Mouse (Mus musculus): Measurements from ENCODE around the gene Lrrn2. TPM values are rescaled to one million over a fixed set of nuclear protein-coding genes. Genes with fewer than 3 reads are reported as not detected.

The Lrrn2 gene
- polyA plus RNA-seq, 1 experiment from 2014 or later: 2.4 TPM

DNA sequence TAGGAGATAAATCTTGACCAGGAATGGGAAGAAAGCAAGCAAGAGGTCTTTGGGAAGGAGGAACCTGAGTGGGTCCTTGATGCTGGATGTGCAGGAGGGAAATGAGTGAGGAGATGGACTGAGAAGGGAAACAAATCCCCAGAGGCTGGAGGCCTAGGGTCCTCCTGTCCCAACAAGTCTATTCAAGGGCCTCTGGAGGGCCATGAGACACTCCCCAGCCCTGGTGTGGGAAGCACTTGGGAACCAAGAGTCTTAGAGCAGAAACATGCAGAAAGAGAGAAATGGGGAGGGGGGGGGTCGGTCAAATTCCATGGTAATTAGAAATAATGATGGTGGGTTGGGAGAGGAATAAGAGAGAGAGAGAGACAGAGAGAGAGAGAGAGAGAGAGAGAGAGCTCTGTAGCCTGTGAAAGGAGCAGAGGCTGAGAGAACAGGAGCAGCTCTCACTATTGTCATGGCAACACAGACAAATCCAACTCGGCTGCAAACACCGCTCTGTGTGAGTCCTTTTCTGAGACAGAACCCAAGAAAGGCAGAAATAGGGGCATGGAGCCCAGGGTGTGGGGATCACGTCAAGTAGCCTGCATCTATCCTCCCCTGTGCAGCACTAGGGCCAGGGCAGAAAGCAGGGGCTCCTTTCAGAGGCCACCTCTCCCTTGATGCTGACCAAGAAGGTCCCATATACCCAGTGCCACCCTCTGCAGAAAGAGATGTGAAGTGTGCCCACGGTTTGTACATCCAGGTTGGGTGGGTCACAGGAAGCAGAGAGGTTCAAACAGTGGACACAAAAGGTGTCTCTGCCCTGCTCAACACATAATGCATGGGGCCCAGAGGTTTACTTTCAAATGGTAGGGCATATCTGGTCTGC lies 21.3 kb upstream of the Lrrn2 start:
- Histone ChIP-seq H3K36me3 (no peaks in the 10 kb centered on the region), H3K9me3 (replicated peaks) (no peaks in the 10 kb centered on the region), H3K4me3 (no peak overlapping the region), H3K4me1 (no peaks in the 10 kb centered on the region), H3K27me3 (ENCODE audit: low read depth, poor library complexity, severe bottlenecking) (peaks cover 18% of the 10 kb centered on the region; the same call in 1 of the 2 replicates), H3K27ac (no peak overlapping the region)
- 69% methylated on average over 5 of the region's 5 CpGs for WGBS
- DNase-seq (ENCODE audit: low spot score): no peak

DNA sequence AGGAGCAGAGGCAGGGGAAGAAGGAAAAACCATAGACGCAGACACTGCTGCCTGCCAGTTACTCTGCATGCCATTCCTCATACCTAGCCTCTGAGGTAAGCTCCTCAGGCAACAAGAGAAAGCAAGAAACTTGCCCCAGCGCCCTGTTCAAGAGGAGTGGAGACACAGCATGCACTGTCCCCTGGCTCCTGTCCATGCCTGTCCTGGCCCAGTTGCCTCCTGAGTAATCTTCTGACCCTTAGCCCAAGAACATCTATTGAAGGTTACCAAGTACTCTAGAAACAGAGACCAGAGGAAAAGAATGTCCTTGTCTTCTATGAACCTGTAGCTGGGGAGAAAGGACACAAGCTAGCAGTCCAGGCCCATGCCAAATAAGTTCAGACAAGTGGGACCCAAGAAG lies 15.9 kb upstream of the Lrrn2 start:
- no peak overlapping the region for H3K4me3 ChIP-seq
- WGBS: 80% methylated on average over 2 of the region's 2 CpGs
- H3K9me3 ChIP-seq (replicated peaks): no peaks in the 10 kb centered on the region
- H3K36me3 ChIP-seq: no peaks in the 10 kb centered on the region
- 0 out of 2 replicates have a peak, but pooled peaks cover 4% of the 10 kb centered on the region for H3K4me1 ChIP-seq
- peaks cover 14% of the 10 kb centered on the region; the same call in 1 of the 2 replicates for H3K27me3 ChIP-seq (ENCODE audit: low read depth, poor library complexity, severe bottlenecking)
- no peak for DNase-seq (ENCODE audit: low spot score)
- H3K27ac ChIP-seq: no peak overlapping the region

DNA sequence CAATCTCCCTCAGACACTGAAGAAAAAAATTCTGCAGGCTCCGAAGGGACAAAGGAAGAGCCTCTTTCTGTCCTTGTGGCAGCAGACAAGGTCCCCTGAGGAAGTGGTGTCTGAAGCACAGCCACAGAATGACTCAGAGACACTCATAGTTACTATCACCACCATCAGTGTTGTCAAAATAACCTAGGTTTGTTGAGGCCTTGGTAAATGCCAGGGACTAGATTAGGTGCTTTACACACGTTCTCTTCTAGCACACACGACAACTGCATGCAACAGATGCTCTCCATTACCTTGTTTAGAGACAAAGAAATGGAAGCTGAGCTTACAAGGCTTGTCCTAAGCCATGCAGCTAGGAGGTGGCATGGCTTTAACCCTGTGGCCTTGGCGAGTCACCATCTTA lies 14.5 kb upstream of the Lrrn2 start:
- WGBS: 88% methylated on average over 4 of the region's 4 CpGs
- 0 out of 2 replicates have a peak, but pooled peaks cover 4% of the 10 kb centered on the region for H3K4me1 ChIP-seq
- no peaks in the 10 kb centered on the region for H3K36me3 ChIP-seq
- H3K4me3 ChIP-seq: no peak overlapping the region
- peaks cover 21% of the 10 kb centered on the region; the same call in 1 of the 2 replicates for H3K27me3 ChIP-seq (ENCODE audit: low read depth, poor library complexity, severe bottlenecking)
- H3K27ac ChIP-seq: no peak overlapping the region
- DNase-seq (ENCODE audit: low spot score): no peak
- no peaks in the 10 kb centered on the region for H3K9me3 ChIP-seq (replicated peaks)

DNA sequence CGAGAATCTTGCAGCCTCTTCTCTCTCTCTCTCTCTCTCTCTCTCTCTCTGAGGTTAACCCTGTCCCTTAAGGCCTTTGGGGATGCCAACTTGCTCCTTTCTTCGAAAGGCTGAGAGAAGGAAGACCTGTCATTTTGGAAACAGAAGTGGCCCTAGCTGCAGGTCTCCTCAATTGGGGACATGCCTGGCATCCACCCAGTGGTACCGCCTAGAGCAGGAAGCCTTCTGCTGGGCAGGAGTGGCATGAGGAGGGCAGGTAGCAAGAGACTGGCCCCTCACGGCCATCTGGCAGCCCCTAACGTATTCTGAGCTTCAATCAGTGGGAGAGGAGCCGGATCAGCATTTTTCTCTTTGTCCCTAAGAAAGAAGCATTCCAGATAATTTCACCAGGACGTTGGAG lies 9.7 kb upstream of the Lrrn2 start:
- H3K27me3 ChIP-seq (ENCODE audit: low read depth, poor library complexity, severe bottlenecking): peaks cover 50% of the 10 kb centered on the region
- no peaks in the 10 kb centered on the region for H3K36me3 ChIP-seq
- no peaks in the 10 kb centered on the region for H3K9me3 ChIP-seq (replicated peaks)
- 75% methylated on average over 7 of the region's 7 CpGs for WGBS
- H3K4me1 ChIP-seq: 0 out of 2 replicates have a peak, but pooled peaks cover 4% of the 10 kb centered on the region
- no peak for DNase-seq (ENCODE audit: low spot score)
- no peak overlapping the region for H3K4me3 ChIP-seq
- H3K27ac ChIP-seq: no peak overlapping the region

DNA sequence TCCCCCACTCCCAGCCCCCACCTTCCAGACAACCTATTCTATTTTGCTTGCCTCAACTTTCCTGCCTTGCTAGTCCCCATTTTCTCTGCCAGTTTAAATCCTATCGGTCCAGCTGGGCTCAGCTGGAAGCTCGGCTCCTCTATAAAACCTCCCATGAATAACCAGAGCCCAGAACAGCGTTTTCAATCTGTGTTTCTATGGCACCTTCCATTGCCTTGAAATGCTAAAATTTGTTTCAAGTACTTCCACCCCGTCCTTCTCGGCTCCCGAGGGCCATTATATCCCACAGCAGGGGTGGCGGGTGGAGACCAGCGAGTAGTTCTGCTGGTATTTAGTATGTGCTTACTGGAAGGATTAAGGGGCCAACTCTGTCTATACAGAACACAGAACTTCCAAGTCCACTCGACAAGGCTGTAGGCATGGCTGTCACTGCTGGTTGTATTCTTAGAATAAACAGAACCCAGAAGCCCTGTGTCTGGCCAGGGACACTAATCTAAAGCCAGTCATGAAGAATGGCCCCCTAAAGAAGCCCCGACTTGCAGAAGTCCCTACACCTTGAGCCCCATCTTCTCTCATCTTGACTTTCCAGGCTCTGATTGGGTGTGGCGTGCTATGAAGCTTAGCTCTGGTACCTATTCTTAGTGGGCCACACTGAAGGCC lies 992 bp upstream of the Lrrn2 start:
- Histone ChIP-seq H3K4me1 (peaks cover 33% of the 10 kb centered on the region), H3K4me3 (peak overlapping the region; percentile 71; the same call in 1 of the 2 replicates), H3K9me3 (replicated peaks) (no peaks in the 10 kb centered on the region), H3K27me3 (ENCODE audit: low read depth, poor library complexity, severe bottlenecking) (peaks cover 98% of the 10 kb centered on the region), H3K27ac (no peak overlapping the region), H3K36me3 (no peaks in the 10 kb centered on the region)
- 17% methylated on average over 11 of the region's 11 CpGs for WGBS
- DNase-seq (ENCODE audit: low spot score): no peak

DNA sequence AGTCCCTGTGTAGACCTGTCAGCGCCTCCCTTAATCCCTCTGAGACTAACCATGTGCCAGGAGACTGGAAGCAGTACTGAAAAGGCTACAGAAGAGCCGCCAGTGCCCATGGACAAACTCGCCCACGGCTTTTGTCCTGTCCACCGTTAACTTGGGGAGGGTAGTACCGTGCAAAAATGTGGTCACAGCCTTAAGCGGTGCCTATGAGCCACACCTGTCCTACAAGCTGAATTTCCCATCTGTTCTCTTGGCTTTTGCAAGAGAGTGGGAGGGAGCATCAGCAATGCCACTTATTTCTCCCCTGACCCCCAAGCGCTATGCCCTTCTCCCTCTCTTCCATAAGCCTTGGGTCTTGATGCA lies 292 bp upstream of the Lrrn2 start:
- 6% methylated on average over 8 of the region's 8 CpGs for WGBS
- H3K27ac ChIP-seq: no peak overlapping the region; the same call in 1 of the 2 replicates
- peaks cover 33% of the 10 kb centered on the region for H3K4me1 ChIP-seq
- H3K9me3 ChIP-seq (replicated peaks): no peaks in the 10 kb centered on the region
- H3K4me3 ChIP-seq: peak overlapping the region; percentile 71
- no peaks in the 10 kb centered on the region for H3K36me3 ChIP-seq
- peaks cover 99% of the 10 kb centered on the region for H3K27me3 ChIP-seq (ENCODE audit: low read depth, poor library complexity, severe bottlenecking)
- peak; percentile 35 for DNase-seq (ENCODE audit: low spot score)

DNA sequence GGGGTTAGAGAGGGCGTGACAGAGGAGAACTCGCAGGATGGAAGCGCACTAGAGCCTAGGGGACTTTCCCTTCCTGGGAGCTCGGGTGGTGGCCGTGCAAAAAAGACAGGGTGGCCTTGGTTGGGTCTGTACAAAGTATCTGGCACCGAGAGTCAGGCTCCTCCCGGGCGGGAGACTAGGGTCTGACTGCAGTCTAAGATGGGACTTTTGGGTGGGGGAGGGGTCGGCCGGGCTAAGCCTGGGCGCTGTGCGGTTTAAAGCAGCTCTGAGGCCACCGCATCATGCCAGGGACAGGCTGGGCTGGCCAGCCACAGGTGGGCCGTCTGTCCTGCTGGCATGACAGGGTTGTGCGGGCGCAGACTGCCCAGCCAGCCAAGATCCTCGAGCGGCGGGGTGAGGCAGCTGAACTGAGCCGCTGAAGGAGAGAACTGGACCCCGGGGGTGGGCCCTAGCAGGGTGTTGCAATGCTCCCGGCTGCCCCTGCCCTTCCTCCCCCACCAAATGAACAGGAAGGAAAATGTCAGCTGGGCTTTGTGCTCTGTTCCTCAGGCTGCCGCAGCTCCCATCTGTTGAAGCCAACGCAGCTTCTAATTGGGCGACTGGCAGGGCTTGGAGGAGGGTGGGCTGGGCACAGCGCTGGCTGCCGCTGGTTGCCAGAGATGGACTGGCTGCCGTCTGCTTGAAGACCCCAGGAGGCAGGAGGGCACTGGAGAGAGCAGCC lies 1.1 kb downstream of the Lrrn2 start:
- Histone ChIP-seq H3K27ac (peak overlapping the region; percentile 73), H3K9me3 (replicated peaks) (no peaks in the 10 kb centered on the region), H3K27me3 (ENCODE audit: low read depth, poor library complexity, severe bottlenecking) (peaks cover 99% of the 10 kb centered on the region), H3K36me3 (no peaks in the 10 kb centered on the region), H3K4me3 (peak overlapping the region; percentile 71), H3K4me1 (peaks cover 39% of the 10 kb centered on the region)
- DNase-seq (ENCODE audit: low spot score): peak; percentile 52
- under 1% methylated on average over 28 of the region's 28 CpGs for WGBS

DNA sequence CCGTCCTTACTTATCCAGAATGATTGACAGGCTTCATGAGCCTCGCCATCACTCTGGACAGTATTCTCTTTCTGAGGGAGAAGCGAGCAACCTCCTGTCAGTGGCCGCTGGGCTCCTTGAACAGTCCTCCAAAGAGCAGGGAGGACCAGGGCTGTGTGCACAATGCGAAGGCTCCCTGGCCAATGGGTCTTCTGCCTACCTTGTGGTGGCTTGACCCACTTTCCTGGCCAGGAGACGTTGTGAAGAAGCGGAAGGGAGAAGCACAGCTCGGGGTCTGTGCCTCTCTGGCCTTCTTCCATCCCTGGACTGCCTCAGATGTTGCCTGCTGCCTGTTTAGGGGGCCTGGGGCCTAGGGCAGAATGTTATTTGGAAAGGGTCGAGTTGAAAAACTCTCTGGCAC lies 1.8 kb downstream of the Lrrn2 start:
- Histone ChIP-seq H3K27ac (0 out of 2 replicates have a peak overlapping the region, but pooled peaks have one; percentile 73), H3K4me1 (peaks cover 41% of the 10 kb centered on the region), H3K4me3 (peak overlapping the region; percentile 71), H3K9me3 (replicated peaks) (no peaks in the 10 kb centered on the region), H3K36me3 (no peaks in the 10 kb centered on the region), H3K27me3 (ENCODE audit: low read depth, poor library complexity, severe bottlenecking) (peaks cover 99% of the 10 kb centered on the region)
- no peak for DNase-seq (ENCODE audit: low spot score)
- 33% methylated on average over 9 of the region's 9 CpGs for WGBS

DNA sequence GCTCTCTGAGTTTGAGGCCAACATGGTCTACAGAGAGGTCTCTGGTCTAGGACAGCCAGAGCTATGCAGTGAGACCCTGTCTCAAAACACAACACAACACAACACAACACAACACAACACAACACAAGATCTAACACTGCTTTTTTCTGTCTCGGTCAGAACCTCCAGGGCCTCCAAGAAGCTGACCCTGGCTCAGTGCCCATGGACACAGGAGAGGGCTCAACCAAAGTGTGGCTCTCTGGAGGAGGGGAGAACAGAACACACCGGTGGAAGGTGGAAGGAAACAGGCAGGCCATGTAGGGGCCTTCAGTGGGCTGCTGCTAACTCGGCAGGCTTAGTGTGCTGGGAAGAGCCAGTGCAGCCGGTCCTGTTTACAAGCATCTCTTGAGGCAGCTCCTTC lies 5.6 kb downstream of the Lrrn2 start:
- Histone ChIP-seq H3K36me3 (no peaks in the 10 kb centered on the region), H3K4me3 (no peak overlapping the region), H3K27me3 (ENCODE audit: low read depth, poor library complexity, severe bottlenecking) (peaks cover 95% of the 10 kb centered on the region), H3K9me3 (replicated peaks) (no peaks in the 10 kb centered on the region), H3K4me1 (peaks cover 31% of the 10 kb centered on the region), H3K27ac (no peak overlapping the region)
- DNase-seq (ENCODE audit: low spot score): no peak
- 35% methylated on average over 4 of the region's 4 CpGs for WGBS

DNA sequence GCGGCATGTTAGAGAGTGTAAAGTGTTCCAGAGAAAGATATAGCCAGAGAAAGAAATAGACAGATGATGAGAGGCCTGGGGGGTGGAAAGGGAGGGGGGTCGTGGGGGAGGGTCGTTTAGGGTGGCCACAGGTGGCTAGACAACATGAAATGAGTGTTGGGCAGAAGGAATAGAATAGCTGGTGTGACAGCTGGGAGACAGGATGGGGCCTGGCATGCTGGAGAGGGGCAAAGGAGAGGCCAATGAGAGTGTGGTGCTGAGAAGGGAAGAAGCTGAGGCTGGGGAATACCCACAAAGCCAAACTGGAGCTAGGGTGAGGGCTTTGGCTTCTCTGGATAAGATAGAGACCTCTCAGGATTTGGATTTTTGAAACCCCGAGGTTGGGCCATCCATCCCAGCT lies 6.6 kb downstream of the Lrrn2 start:
- Histone ChIP-seq H3K4me3 (no peak overlapping the region), H3K27me3 (ENCODE audit: low read depth, poor library complexity, severe bottlenecking) (peaks cover 86% of the 10 kb centered on the region), H3K36me3 (no peaks in the 10 kb centered on the region), H3K27ac (no peak overlapping the region), H3K9me3 (replicated peaks) (no peaks in the 10 kb centered on the region), H3K4me1 (peaks cover 27% of the 10 kb centered on the region)
- 70% methylated on average over 4 of the region's 4 CpGs for WGBS
- no peak for DNase-seq (ENCODE audit: low spot score)

DNA sequence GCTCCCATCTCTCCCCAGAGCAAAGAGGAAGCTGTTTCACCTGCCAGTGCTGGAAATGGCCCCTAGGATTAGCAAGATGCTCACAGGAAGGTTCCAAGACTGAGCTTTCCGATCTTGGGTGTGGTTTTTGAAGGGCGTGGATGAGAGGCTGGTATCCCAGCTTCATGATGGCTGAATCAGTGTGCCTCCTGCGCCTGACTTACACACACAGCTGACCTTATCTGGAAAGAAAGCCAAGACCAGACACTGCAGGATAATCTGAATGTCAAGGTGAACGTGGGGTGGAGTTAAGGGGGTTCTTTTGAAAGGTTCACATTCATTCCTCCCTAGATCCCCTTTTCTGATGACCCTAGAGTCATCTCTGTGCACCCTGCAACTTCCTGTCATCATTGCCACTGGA lies 8.7 kb downstream of the Lrrn2 start:
- Histone ChIP-seq H3K36me3 (no peaks in the 10 kb centered on the region), H3K4me1 (peaks cover 29% of the 10 kb centered on the region), H3K27ac (no peak overlapping the region), H3K4me3 (no peak overlapping the region), H3K9me3 (replicated peaks) (no peaks in the 10 kb centered on the region), H3K27me3 (ENCODE audit: low read depth, poor library complexity, severe bottlenecking) (peaks cover 77% of the 10 kb centered on the region)
- no peak for DNase-seq (ENCODE audit: low spot score)
- 81% methylated on average over 4 of the region's 4 CpGs for WGBS

DNA sequence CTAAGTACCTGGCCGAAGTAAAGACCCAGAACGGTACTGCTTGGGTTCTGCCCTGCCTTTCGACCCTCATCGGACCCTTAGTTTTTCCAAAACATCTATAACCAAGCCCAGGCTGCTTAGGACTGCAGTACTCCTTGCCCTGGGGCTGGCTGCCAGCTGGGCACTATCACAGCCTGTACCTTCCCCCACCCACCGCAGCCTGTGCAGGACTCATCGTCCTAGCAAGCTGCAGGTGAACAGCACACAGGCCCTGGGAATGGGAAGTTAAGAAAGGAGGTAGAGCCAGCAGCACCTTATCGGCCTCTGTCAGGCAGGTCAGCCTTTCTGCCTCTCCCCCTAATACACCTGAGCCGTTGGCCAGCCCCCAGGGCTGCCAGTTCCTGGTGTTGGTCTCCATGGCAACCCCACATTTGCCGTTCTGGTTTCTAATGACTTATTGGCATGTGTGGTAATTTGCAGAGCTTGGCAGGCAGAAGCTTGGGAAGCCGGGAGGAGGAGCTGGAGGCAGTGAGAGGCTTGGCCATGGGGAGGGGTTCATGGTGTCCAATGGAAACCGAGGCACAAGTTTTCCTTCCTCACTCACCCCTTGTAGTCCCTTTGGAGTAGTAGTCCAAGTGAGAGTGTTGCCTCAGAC lies 10.2 kb downstream of the Lrrn2 start:
- H3K27ac ChIP-seq: no peak overlapping the region
- peaks cover 68% of the 10 kb centered on the region for H3K27me3 ChIP-seq (ENCODE audit: low read depth, poor library complexity, severe bottlenecking)
- H3K9me3 ChIP-seq (replicated peaks): no peaks in the 10 kb centered on the region
- DNase-seq (ENCODE audit: low spot score): no peak
- whole genome bisulfite sequencing: 72% methylated on average over 11 of the region's 11 CpGs
- H3K4me1 ChIP-seq: peaks cover 33% of the 10 kb centered on the region
- no peak overlapping the region for H3K4me3 ChIP-seq
- H3K36me3 ChIP-seq: no peaks in the 10 kb centered on the region

All from limb, embryonic 10.5 days (tissue).